Mouse (Mus musculus): ENCODE data around the gene Blcap. TPM values are rescaled to one million over a fixed set of nuclear protein-coding genes. Genes with fewer than 3 reads are reported as not detected.

Gene Blcap
- 166 and 208 TPM in 2 replicates for total RNA-seq (2014; rRNA removed)
- polyA plus RNA-seq (2015; fragmentation: Nextera tagmentation; extraction: Ambion mirVana): 231 and 295 TPM in 2 replicates

- peak; percentile 39; the same call in 1 of the 2 replicates for ATAC-seq
- H3K9ac ChIP-seq: no peak within 1 kb of the TSS
- DNase-seq: peak; percentile 88
- TF ChIP-seq CTCF (IDR thresholded peaks at IDR 0.05; ENCODE audit: low read depth): peak; percentile 93
- H3K27ac ChIP-seq (ENCODE audit: low read depth, low read length): no peak within 1 kb of the TSS
- H3K4me1 ChIP-seq (ENCODE audit: insufficient read depth): 0 out of 2 replicates have a peak, but pooled peaks cover 3% of the 10 kb centered on the region
- no peak within 1 kb of the TSS for H3K4me2 ChIP-seq (ENCODE audit: low read depth)
- WGBS: 8% methylated on average over 6 of the region's 6 CpGs
- no peak within 1 kb of the TSS for H3K4me3 ChIP-seq (ENCODE audit: low read depth, low read length)
- H3K9me3 ChIP-seq (ENCODE audit: low read length): no peaks in the 10 kb centered on the region
- H3K36me3 ChIP-seq (ENCODE audit: insufficient read depth): no peaks in the 10 kb centered on the region
- H3K27me3 ChIP-seq (ENCODE audit: insufficient read depth, low read length): no peaks in the 10 kb centered on the region
These were observed at the start of gene Blcap for GRCm38 (mm10) chr2:157571224-157571832. Gene Blcap, minus strand, starts transcription at chr2:157571274.

- Histone ChIP-seq H3K4me1 (ENCODE audit: insufficient read depth) (no peaks in the 10 kb centered on the region), H3K36me3 (ENCODE audit: insufficient read depth) (no peaks in the 10 kb centered on the region), H3K4me2 (ENCODE audit: low read depth) (no peak overlapping the region), H3K27ac (ENCODE audit: low read depth, low read length) (no peak overlapping the region), H3K9ac (no peak overlapping the region), H3K4me3 (ENCODE audit: low read depth, low read length) (no peak overlapping the region), H3K27me3 (ENCODE audit: insufficient read depth, low read length) (no peaks in the 10 kb centered on the region), H3K9me3 (ENCODE audit: low read length) (no peaks in the 10 kb centered on the region)
- 89% methylated on average over 4 of the region's 4 CpGs for WGBS
- no peak for TF ChIP-seq CTCF (IDR thresholded peaks at IDR 0.05; ENCODE audit: low read depth)
- ATAC-seq (no peak), DNase-seq (no peak)
These were observed 47.3 kb upstream of the Blcap start for GRCm38 (mm10) chr2:157618393-157618792.

GRCm38 (mm10) chr2:157613997-157614396 lies 42.9 kb upstream of the Blcap start:
- Histone ChIP-seq H3K4me1 (ENCODE audit: insufficient read depth) (no peaks in the 10 kb centered on the region), H3K9ac (no peak overlapping the region), H3K4me2 (ENCODE audit: low read depth) (no peak overlapping the region), H3K4me3 (ENCODE audit: low read depth, low read length) (no peak overlapping the region), H3K27ac (ENCODE audit: low read depth, low read length) (no peak overlapping the region), H3K36me3 (ENCODE audit: insufficient read depth) (no peaks in the 10 kb centered on the region), H3K27me3 (ENCODE audit: insufficient read depth, low read length) (no peaks in the 10 kb centered on the region), H3K9me3 (ENCODE audit: low read length) (no peaks in the 10 kb centered on the region)
- WGBS: 18% methylated on average over 11 of the region's 11 CpGs
- no peak for ATAC-seq
- no peak for DNase-seq
- TF ChIP-seq CTCF (IDR thresholded peaks at IDR 0.05; ENCODE audit: low read depth): no peak

GRCm38 (mm10) chr2:157611735-157612134 lies 40.7 kb upstream of the Blcap start:
- H3K4me2 ChIP-seq (ENCODE audit: low read depth): no peak overlapping the region
- no peaks in the 10 kb centered on the region for H3K4me1 ChIP-seq (ENCODE audit: insufficient read depth)
- ATAC-seq (no peak), DNase-seq (no peak)
- no peaks in the 10 kb centered on the region for H3K27me3 ChIP-seq (ENCODE audit: insufficient read depth, low read length)
- WGBS: 76% methylated on average over 3 of the region's 3 CpGs
- H3K9ac ChIP-seq: no peak overlapping the region
- no peaks in the 10 kb centered on the region for H3K36me3 ChIP-seq (ENCODE audit: insufficient read depth)
- TF ChIP-seq CTCF (IDR thresholded peaks at IDR 0.05; ENCODE audit: low read depth): no peak
- H3K4me3 ChIP-seq (ENCODE audit: low read depth, low read length): no peak overlapping the region
- H3K27ac ChIP-seq (ENCODE audit: low read depth, low read length): no peak overlapping the region
- no peaks in the 10 kb centered on the region for H3K9me3 ChIP-seq (ENCODE audit: low read length)

GRCm38 (mm10) chr2:157607542-157608236 lies 36.6 kb upstream of the Blcap start:
- Histone ChIP-seq H3K27ac (ENCODE audit: low read depth, low read length) (no peak overlapping the region), H3K27me3 (ENCODE audit: insufficient read depth, low read length) (no peaks in the 10 kb centered on the region), H3K9ac (no peak overlapping the region), H3K36me3 (ENCODE audit: insufficient read depth) (no peaks in the 10 kb centered on the region), H3K4me3 (ENCODE audit: low read depth, low read length) (no peak overlapping the region), H3K4me1 (ENCODE audit: insufficient read depth) (no peaks in the 10 kb centered on the region), H3K4me2 (ENCODE audit: low read depth) (no peak overlapping the region), H3K9me3 (ENCODE audit: low read length) (no peaks in the 10 kb centered on the region)
- ATAC-seq (no peak), DNase-seq (no peak)
- 55% methylated on average over 9 of the region's 9 CpGs for WGBS
- TF ChIP-seq CTCF (IDR thresholded peaks at IDR 0.05; ENCODE audit: low read depth): no peak

GRCm38 (mm10) chr2:157605025-157605675 lies 34.1 kb upstream of the Blcap start:
- no peaks in the 10 kb centered on the region for H3K4me1 ChIP-seq (ENCODE audit: insufficient read depth)
- H3K36me3 ChIP-seq (ENCODE audit: insufficient read depth): no peaks in the 10 kb centered on the region
- no peak overlapping the region for H3K9ac ChIP-seq
- no peaks in the 10 kb centered on the region for H3K9me3 ChIP-seq (ENCODE audit: low read length)
- H3K27me3 ChIP-seq (ENCODE audit: insufficient read depth, low read length): no peaks in the 10 kb centered on the region
- TF ChIP-seq CTCF (IDR thresholded peaks at IDR 0.05; ENCODE audit: low read depth): peak; percentile 99
- H3K27ac ChIP-seq (ENCODE audit: low read depth, low read length): no peak overlapping the region
- ATAC-seq (peak; percentile 78), DNase-seq (peak; percentile 88)
- WGBS: 6% methylated on average over 18 of the region's 18 CpGs
- H3K4me3 ChIP-seq (ENCODE audit: low read depth, low read length): no peak overlapping the region
- H3K4me2 ChIP-seq (ENCODE audit: low read depth): no peak overlapping the region

GRCm38 (mm10) chr2:157601435-157601839 lies 30.4 kb upstream of the Blcap start:
- WGBS: 75% methylated on average over 6 of the region's 6 CpGs
- no peak for TF ChIP-seq CTCF (IDR thresholded peaks at IDR 0.05; ENCODE audit: low read depth)
- Histone ChIP-seq H3K4me2 (ENCODE audit: low read depth) (no peak overlapping the region), H3K4me1 (ENCODE audit: insufficient read depth) (no peaks in the 10 kb centered on the region), H3K9ac (no peak overlapping the region), H3K36me3 (ENCODE audit: insufficient read depth) (no peaks in the 10 kb centered on the region), H3K9me3 (ENCODE audit: low read length) (no peaks in the 10 kb centered on the region), H3K27me3 (ENCODE audit: insufficient read depth, low read length) (no peaks in the 10 kb centered on the region), H3K4me3 (ENCODE audit: low read depth, low read length) (no peak overlapping the region), H3K27ac (ENCODE audit: low read depth, low read length) (no peak overlapping the region)
- ATAC-seq (no peak), DNase-seq (no peak)
